Mouse (Mus musculus): Measurements from ENCODE around the gene 4930470P17Rik. TPM values are rescaled to one million over a fixed set of nuclear protein-coding genes. Genes with fewer than 3 reads are reported as not detected.

The 4930470P17Rik gene
- total RNA-seq, 2 experiments from 2014 or later = not detected

GRCm38 (mm10) chr2:170588369-170588900 lies 13.4 kb downstream of the 4930470P17Rik start:
- DNase-seq (ENCODE audit: low spot score in 2 of 2) = no peak
- intact Hi-C loops (cut with DNase I) = no loop called here

- intact Hi-C loops (cut with DNase I) = no loop called here
- no peak for DNase-seq (ENCODE audit: low spot score in 2 of 2)
Measured at GRCm38 (mm10) chr2:170584678-170585077, 17.1 kb downstream of the 4930470P17Rik start.

DNA sequence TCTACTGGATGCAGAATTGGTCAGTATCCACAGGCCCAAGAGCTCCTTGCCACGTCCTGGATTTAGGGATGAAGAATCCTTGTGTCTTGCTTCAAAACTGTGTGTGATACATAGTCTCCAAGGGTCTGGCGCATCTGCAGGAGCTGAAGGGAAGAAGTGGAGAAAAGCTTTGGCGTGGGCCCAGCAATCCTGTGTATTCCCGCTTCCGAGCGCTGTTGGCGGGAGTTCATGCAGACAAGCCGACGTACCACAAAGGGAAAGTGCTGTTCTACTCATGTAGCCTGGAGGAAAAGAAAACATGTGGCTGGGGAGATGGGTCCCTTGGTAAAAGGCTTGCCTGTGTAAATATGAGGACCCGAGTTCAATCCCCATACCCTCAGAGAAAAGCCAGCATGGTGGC lies 22.3 kb downstream of the 4930470P17Rik start:
- intact Hi-C loops (cut with DNase I) = loop anchor here (5.0 kb wide), 1 partner anchor 57 kb away; no protein-coding TSS in a partner anchor
- DNase-seq (ENCODE audit: low spot score in 2 of 2) = peak; percentile 41 to 44

DNA sequence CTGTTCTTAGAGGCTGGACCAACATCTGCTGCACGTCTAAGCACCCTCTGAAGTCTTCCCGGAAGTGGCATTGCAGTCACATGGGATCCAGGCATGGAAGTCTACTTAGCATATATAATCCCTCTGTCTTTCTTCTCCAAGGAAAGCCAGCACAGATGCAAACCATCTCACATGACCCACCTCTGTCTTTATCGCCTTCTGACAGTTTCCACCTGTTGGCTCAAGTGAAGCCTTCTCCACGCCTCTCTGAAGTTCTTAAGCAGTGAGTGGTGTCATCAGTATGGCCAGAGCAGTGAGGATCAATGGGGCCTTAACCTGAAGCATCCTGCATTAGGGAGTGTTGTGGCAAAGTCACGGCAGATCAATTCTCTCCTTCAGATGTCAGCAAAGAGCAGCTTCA lies 23.2 kb downstream of the 4930470P17Rik start:
- no peak for DNase-seq (ENCODE audit: low spot score in 2 of 2)

GRCm38 (mm10) chr2:170577502-170577901 lies 24.3 kb downstream of the 4930470P17Rik start:
- no peak for DNase-seq (ENCODE audit: low spot score in 2 of 2)
- intact Hi-C loops (cut with DNase I) = loop anchor here (5.0 kb wide), 1 partner anchor 55 kb away; no protein-coding TSS in a partner anchor

More for the DNA sequence above, 23.2 kb downstream of the 4930470P17Rik start:
- intact Hi-C loops (cut with DNase I) = loop anchor here (5.0 kb wide), 1 partner anchor 56 kb away; no protein-coding TSS in a partner anchor

GRCm38 (mm10) chr2:170576077-170576476 lies 25.7 kb downstream of the 4930470P17Rik start:
- DNase-seq (ENCODE audit: low spot score in 2 of 2) = no peak
- intact Hi-C loops (cut with DNase I) = loop anchor here (5.0 kb wide), 1 partner anchor 54 kb away; no protein-coding TSS in a partner anchor

DNA sequence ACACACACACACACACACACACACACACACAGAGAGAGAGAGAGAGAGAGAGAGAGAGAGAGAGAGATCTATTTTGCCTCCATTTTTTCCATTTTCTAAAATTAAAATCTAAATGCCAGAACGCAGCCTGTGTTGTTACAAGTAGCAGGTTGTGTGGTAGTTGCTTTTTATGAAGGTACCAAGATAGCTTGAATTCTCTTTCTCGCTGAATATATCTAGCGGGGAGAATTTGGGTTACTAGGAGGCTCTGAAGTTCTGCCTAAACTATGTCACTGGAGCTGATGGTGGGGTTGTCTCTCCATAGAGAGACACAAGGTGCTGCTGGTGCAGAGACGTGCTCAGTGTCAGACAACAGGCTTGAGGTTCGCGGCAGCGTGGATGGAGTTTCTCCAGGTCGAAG lies 36.8 kb downstream of the 4930470P17Rik start:
- DNase-seq (ENCODE audit: low spot score in 2 of 2) = peak in 1 of 2 experiments; percentile 63
- intact Hi-C loops (cut with DNase I) = no loop called here

DNA sequence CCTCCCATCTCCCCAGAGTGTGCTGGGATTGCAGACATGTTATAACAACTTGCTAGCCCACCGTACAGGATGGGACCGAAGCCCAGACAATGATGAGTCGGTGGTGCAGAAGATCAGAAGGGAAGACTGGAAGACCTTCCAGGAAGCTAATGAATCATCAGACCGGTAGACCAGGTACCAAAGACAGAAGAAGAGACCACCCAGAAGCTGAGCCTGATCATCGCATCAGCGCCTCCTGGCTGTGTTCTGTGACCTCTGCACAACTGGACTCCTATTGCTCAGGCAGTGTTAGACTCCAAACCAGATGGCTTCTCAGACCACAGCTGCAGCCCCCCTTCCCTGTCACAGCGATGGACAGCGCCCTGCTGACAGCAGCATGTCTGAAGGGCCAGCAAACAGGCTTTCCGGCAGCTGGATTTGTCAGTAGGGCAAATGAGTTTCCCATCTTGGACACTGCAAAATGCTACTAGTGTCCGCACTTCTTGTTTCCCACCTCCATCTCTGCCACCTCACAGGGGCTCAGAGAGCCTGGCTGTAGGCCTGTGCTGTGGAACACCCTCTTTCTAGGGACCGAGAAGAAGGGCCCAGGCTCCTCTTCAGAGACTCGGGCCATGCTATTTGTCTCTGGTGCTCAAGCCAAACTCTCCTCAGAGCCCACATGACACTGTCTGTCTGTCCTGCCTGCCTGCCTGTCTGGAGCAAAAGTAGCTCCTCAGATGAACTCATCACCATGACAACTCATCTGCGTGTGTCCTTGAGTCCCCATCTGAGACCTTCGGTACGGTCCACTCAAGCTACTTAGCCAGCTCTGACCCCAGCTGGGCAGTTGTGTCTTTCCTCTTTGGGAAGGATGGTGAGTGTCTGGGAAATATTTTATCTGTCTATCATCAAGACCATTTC lies 37.6 kb downstream of the 4930470P17Rik start:
- intact Hi-C loops (cut with DNase I) = no loop called here
- no peak for DNase-seq (ENCODE audit: low spot score in 2 of 2)

DNA sequence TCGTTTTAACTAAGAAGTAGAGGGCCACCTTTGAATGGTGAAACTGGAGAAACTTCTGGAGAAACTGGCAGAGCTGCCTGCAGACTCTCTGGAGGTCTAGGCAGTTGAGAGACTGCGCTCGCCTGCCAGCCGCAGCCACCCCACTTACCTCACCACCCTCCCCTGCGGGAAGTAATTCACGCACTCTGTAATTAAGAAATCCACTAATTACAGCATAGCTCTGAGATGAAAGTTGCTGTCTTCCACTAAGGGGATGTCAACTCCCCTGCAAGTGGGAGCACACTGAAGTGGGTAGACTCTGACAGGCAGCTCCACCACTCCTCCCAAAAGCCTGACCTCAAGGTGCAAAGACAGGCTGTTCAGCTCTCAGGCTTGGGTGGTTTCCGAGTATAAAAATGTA lies 49.7 kb downstream of the 4930470P17Rik start:
- DNase-seq (ENCODE audit: low spot score in 2 of 2) = no peak
- intact Hi-C loops (cut with DNase I) = no loop called here

DNA sequence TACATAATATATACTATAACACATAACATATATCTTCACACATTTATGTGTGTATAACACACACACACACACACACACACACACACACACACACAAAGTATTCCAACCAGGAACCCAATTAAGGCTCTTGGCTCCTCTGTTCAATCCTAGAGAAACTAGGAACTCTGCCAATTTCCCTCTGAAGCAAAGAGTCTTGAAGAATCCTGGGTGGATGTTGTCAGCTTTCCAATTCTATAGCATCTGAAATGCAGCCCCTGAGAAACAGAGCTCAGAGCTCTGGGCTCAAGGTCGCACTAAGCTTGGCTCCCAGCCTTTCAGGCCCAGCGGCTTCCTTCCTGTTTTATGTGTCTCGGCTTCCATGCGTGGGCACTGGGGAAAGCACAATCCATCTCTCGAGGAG lies 51.6 kb downstream of the 4930470P17Rik start:
- peak; percentile 36 to 88 for DNase-seq (ENCODE audit: low spot score in 2 of 2)
- intact Hi-C loops (cut with DNase I) = no loop called here

DNA sequence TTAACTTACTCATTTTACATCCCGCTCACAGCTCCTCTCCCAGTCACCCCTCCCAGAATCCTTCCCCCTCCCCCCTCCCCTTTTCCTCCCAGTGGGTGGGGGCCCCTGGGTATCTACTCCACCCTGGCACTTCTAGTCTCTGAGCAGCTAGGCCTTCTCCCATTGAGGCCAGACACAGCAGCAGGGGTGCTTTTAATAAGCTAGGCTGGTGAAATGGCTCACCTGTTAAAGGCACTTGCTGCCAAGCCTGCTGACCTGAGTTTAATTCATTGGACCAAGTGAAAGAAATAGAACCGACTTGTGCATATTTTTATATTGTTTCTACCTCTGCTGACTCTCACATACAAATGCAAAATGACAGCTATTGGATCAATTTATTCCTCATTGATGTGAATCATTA lies 52.7 kb downstream of the 4930470P17Rik start:
- intact Hi-C loops (cut with DNase I) = no loop called here
- no peak for DNase-seq (ENCODE audit: low spot score in 2 of 2)

DNA sequence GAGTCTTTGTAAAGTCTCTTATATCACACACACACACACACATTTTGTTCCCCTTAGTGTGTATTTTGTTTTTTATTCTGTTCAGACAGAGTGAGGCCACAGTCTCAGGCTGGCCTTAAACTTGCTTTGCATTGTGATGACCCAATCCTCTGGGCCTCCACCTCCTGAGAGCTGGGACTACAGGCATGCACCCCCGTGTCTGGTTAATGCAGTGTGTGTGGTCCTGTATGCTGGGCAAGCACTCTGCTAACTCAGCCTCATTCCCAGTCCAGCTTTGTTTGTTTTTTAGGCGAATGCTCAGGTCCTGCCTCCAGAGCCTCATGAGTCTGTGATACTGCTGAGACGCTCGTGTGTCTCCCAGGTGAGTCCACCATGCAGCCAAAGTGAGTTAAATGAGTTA lies 53.8 kb downstream of the 4930470P17Rik start:
- DNase-seq (ENCODE audit: low spot score in 2 of 2) = no peak
- intact Hi-C loops (cut with DNase I) = no loop called here

DNA sequence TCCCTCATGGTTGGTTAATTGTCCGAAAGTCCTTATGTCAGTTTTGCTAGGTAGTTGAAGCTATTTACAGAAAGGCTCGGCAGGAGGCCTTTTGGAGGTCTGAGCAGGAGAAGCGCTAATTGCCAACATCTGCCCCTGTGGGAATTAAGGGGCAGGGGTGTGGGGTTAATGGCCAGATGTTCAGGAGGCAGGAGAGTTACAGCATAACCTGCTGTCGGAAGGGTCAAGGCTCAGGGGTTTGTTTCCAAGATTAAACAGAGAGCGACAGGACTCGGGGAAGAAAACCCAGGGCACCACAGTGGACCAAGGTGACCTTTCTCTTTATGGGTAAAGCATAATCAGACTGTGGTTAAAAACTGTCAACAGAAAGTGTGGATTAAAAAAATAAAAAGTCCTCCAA lies 54.3 kb downstream of the 4930470P17Rik start:
- intact Hi-C loops (cut with DNase I) = no loop called here

GRCm38 (mm10) chr2:170545745-170546144 lies 56.1 kb downstream of the 4930470P17Rik start:
- no peak for DNase-seq (ENCODE audit: low spot score in 2 of 2)
- intact Hi-C loops (cut with DNase I) = no loop called here

More for the DNA sequence above, 54.3 kb downstream of the 4930470P17Rik start:
- no peak for DNase-seq (ENCODE audit: low spot score in 2 of 2)

- intact Hi-C loops (cut with DNase I) = no loop called here
- DNase-seq (ENCODE audit: low spot score in 2 of 2) = no peak
Measured at GRCm38 (mm10) chr2:170544950-170545349, 56.9 kb downstream of the 4930470P17Rik start.

GRCm38 (mm10) chr2:170544159-170544558 lies 57.7 kb downstream of the 4930470P17Rik start:
- intact Hi-C loops (cut with DNase I) = no loop called here
- DNase-seq (ENCODE audit: low spot score in 2 of 2) = no peak

- DNase-seq (ENCODE audit: low spot score in 2 of 2) = no peak
Measured at GRCm38 (mm10) chr2:170543625-170544024, 58.2 kb downstream of the 4930470P17Rik start.

DNA sequence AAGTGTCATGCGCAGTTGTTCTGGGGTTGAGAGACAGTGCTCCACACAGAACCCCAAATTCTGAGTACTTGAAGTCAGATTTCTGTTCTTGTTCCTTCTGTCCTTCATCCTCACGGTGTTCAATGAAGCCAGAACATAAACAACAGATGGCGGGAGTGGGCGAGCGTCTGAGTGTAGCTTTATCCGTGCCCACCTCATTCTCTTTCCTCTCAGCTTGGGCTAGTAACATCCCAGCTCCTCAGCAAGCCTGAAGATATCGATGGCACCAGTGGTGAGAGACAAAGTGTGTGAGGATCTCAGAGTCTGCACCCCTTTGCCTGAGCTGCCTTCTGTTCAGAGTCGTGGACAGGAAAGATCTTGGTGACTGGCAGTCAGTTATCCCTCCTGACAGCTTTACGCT lies 62.6 kb downstream of the 4930470P17Rik start:
- intact Hi-C loops (cut with DNase I) = no loop called here
- DNase-seq (ENCODE audit: low spot score in 2 of 2) = peak; percentile 72 to 75

More at GRCm38 (mm10) chr2:170543625-170544024, 58.2 kb downstream of the 4930470P17Rik start:
- intact Hi-C loops (cut with DNase I) = no loop called here

DNA sequence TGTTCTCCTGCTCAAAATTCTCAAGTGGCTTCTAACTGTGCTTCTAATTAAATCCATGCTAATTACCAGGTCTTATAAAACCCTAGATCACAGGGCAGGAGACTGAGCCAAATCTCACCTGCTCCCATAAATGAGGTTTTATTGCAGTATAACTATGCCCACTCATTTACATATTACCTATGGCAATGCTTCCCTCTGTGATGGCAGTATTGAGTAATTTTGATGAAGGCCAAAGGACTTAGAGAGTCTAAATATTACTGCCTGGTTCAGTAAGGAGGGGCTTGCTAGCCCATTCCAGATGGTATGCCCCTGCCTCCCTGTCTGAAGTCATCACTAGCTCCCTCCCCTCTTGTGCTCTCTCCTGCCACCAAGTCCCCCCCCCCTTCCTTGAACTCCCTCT lies 66.0 kb downstream of the 4930470P17Rik start:
- intact Hi-C loops (cut with DNase I) = no loop called here
- DNase-seq (ENCODE audit: low spot score in 2 of 2) = no peak

GRCm38 (mm10) chr2:170534803-170535174 lies 67.0 kb downstream of the 4930470P17Rik start:
- intact Hi-C loops (cut with DNase I) = no loop called here
- DNase-seq (ENCODE audit: low spot score in 2 of 2) = no peak
